Mouse (Mus musculus) embryonic facial prominence, embryonic 11.5 days (tissue): ENCODE measurements at regions not wholly inside any gene's neighbourhood (a gene's known extent, or its start where the extent isn't known, plus 50 kb on each side); places are given as distances from the start of the nearest gene placed in this dataset.
"Not testable (repeated sequence)": the region's sequence is repeated elsewhere in the genome, so short reads cannot be mapped to it uniquely, and the experiment has no call there.

Source experiments
- ATAC-seq: fragments of 200-750 bp; cut with Nextera tagmentation; replicated peaks from 2 replicates; pipeline ENCODE4 v1.8.0; 2017; ENCODE audit warnings: low read depth; ENCODE audit not compliant: insufficient number of reproducible peaks, low FRiP score, low TSS enrichment
- DNase-seq: peaks from one replicate; pipeline ENCODE4 v3.0.0-alpha.2; 2015; ENCODE audit warnings: low spot score
- H3K27ac ChIP-seq: fragments of 300-500 bp; sonication (generic); replicated peaks from 2 replicates; pipeline ENCODE4 v1.5.1; 2014; ENCODE audit warnings: mild to moderate bottlenecking, low read depth, low read length, control low read depth
- H3K27me3 ChIP-seq: fragments of 300-500 bp; sonication (generic); 2 replicates; pipeline ENCODE4 v1.6.1; 2014; ENCODE audit warnings: mild to moderate bottlenecking, low read length, moderate library complexity, mixed read lengths; ENCODE audit not compliant: control insufficient read depth, insufficient read depth
- H3K36me3 ChIP-seq: fragments of 300-500 bp; sonication (generic); replicated peaks from 2 replicates; pipeline ENCODE4 v1.6.1; 2014; ENCODE audit warnings: low read depth, mild to moderate bottlenecking, low read length, moderate library complexity, mixed read lengths; ENCODE audit not compliant: control insufficient read depth, insufficient read depth
- H3K4me1 ChIP-seq: fragments of 300-500 bp; sonication (generic); 2 replicates; pipeline ENCODE4 v1.6.1; 2014; ENCODE audit warnings: low read length, mixed read lengths; ENCODE audit not compliant: control insufficient read depth, insufficient read depth
- H3K4me2 ChIP-seq: fragments of 300-500 bp; sonication (generic); 2 replicates; pipeline ENCODE4 v1.6.1; 2014; ENCODE audit warnings: low read depth, mild to moderate bottlenecking, control low read depth, low read length, moderate library complexity
- H3K4me3 ChIP-seq: fragments of 300-500 bp; sonication (generic); 2 replicates; pipeline ENCODE4 v1.5.1; 2014; ENCODE audit warnings: low read depth, low read length, control low read depth
- H3K9ac ChIP-seq: fragments of 300-500 bp; sonication (generic); replicated peaks from 2 replicates; pipeline ENCODE4 v1.6.1; 2014; ENCODE audit warnings: mild to moderate bottlenecking, control low read depth, low read length
- H3K9me3 ChIP-seq: fragments of 300-500 bp; sonication (generic); replicated peaks from 2 replicates; pipeline ENCODE4 v1.6.1; 2016; ENCODE audit warnings: mild to moderate bottlenecking, low read length, inconsistent platforms, mixed read lengths; ENCODE audit not compliant: control insufficient read depth
- WGBS: fragments of 180-500 bp; shearing (Covaris S2); extraction: QIAGEN DNeasy Blood & Tissue Kit; methylation state at CpG from one replicate; pipeline ENCODE4 v1.1.7; 2014; 5-methylcytosine and 5-hydroxymethylcytosine counted together

DNA sequence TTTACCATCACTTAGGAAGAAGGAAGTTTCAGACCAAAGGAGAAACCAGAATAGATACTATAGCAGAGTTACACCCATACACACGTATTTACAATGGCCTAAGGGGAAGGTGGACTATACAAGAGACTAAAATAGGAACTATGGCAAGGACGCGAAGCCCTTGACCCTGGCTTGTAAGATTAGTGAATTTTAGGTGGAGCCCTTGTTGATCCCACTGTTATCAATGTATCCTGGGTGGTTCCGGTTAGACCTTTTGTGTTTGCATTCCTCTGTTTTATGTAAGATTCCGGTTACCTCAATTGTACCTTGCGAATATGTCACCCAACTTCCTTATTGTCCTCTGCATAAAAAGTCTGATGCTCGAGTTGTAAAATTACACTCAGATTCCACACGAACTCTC is 141.3 kb downstream of the Tpbg start:
- not testable (repeated sequence) for ATAC-seq, H3K4me3 ChIP-seq, H3K4me1 ChIP-seq, DNase-seq, H3K9ac ChIP-seq, H3K27me3 ChIP-seq, H3K4me2 ChIP-seq, H3K9me3 ChIP-seq, H3K27ac ChIP-seq, H3K36me3 ChIP-seq
- 88% methylated on average over 6 of the region's 8 CpGs for WGBS

DNA sequence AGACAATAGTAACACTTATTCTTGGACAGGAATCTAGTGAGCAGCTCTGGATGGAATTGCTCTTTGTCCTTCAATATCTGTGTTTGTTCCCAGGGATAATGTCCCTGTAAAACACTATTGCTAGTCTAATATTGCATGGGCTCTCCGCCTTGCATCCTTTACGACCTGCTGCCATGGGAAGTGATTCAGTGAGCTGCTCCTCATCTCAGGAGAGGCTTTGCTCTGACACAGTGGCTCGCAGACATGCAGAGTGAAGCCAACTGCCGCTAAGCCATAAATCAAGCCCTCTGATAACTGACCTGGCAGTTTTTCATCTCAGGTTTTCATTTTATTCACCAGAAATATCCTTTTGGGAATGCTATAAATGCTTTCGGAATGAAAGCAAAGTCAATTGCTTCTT is 143.5 kb downstream of the Tpbg start:
- ATAC-seq (no peak), DNase-seq (no peak)
- Histone ChIP-seq H3K9ac (no peak overlapping the region), H3K27me3 (no peaks in the 10 kb centered on the region), H3K9me3 (no peaks in the 10 kb centered on the region), H3K36me3 (no peaks in the 10 kb centered on the region), H3K4me1 (no peaks in the 10 kb centered on the region), H3K27ac (no peak overlapping the region), H3K4me2 (no peak overlapping the region), H3K4me3 (no peak overlapping the region)
- 78% methylated on average over 5 of the region's 5 CpGs for WGBS

DNA sequence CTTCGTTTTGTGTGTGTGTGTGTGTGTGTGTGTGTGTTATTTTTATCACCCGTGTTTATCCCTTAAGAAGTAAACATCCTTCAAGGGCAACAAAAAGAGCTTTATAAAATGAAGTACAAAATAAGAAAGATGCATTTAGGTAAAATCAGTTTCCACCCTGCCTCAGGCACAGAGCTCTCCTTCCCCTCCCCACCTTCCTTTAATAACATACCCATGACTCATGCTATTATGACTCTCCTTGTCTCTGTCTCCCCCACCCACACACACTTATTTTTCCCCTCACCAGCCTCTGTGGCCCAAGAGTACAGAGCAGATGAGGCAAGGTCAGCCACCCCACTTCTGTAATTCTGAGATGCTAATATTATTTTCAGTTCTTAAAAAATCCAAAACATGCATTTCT is 144.0 kb downstream of the Tpbg start:
- ATAC-seq (no peak), DNase-seq (no peak)
- 73% methylated on average over 2 of the region's 2 CpGs for WGBS
- no peak overlapping the region for H3K27ac ChIP-seq
- H3K36me3 ChIP-seq: no peaks in the 10 kb centered on the region
- H3K27me3 ChIP-seq: no peaks in the 10 kb centered on the region
- no peaks in the 10 kb centered on the region for H3K4me1 ChIP-seq
- H3K9ac ChIP-seq: no peak overlapping the region
- H3K4me2 ChIP-seq: no peak overlapping the region
- H3K9me3 ChIP-seq: no peaks in the 10 kb centered on the region
- H3K4me3 ChIP-seq: no peak overlapping the region

DNA sequence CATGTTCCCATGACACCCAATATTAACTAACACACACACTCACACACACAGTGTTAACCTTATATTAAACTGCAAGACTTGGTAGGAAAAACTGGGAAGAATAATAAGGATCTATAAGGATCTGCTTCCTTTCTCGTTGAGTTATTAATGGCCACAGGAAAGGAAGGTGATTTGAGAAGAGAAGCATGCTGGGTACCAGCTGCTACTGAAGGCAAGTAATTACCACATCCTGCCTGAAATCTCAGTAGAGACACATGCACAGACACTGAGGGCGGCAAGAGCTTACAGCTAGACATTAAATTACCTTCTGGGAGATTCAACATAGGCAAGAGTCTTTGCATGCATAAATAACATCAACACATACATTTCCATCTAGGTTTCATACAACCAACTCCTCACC is 160.8 kb downstream of the Tpbg start:
- Histone ChIP-seq H3K27me3 (no peaks in the 10 kb centered on the region), H3K9me3 (no peaks in the 10 kb centered on the region), H3K36me3 (no peaks in the 10 kb centered on the region), H3K4me3 (no peak overlapping the region), H3K4me1 (no peaks in the 10 kb centered on the region), H3K9ac (no peak overlapping the region), H3K27ac (no peak overlapping the region), H3K4me2 (no peak overlapping the region)
- WGBS: 66% methylated on average over 2 of the region's 2 CpGs
- ATAC-seq: no peak
- no peak for DNase-seq

DNA sequence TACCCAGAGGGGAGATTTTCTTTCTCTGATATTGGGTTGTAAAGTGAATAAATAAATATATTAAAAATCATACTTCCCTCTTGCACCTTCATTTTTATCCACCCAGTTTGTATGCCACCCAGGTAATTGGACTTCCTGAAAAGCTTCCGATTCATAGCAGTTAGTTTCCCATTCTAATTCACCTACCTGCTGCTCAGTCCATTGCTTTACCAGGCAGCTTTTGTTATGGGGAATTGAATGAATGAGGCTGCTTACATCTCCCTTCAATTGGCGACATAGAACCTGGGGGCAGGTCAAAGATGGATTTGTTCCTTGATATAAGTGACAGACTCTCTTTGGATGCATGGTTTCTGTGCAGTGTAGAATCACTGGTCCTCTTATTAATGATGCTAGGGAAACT is 169.5 kb downstream of the Tpbg start:
- no peaks in the 10 kb centered on the region for H3K27me3 ChIP-seq
- H3K36me3 ChIP-seq: no peaks in the 10 kb centered on the region
- DNase-seq (no peak), ATAC-seq (no peak)
- no peak overlapping the region for H3K4me2 ChIP-seq
- no peak overlapping the region for H3K4me3 ChIP-seq
- 74% methylated on average over 2 of the region's 2 CpGs for WGBS
- H3K9me3 ChIP-seq: no peaks in the 10 kb centered on the region
- no peak overlapping the region for H3K27ac ChIP-seq
- H3K4me1 ChIP-seq: no peaks in the 10 kb centered on the region
- no peak overlapping the region for H3K9ac ChIP-seq

DNA sequence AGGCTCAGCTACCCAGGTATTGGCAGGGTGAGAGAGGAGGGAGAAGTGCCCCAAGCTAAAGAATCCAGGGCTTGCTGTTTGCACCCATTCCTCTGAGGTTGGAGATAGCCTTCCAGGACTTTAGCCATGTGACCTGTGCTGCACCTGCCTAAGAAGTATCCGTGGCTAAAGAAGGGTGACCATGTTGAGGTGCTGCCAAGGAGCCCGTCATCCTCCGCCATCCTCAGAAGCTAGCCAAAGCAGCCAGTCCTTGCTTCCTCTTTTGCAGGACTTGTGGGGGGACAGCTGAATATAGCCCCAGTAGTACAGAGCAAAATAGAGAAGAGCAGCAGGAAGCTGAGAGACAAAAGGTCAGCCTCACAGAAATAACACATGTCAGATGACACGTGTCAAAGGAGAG is 173.7 kb downstream of the Tpbg start:
- DNase-seq: no peak
- Histone ChIP-seq H3K27me3 (no peaks in the 10 kb centered on the region), H3K4me2 (no peak overlapping the region), H3K9me3 (no peaks in the 10 kb centered on the region), H3K4me3 (no peak overlapping the region), H3K27ac (no peak overlapping the region), H3K36me3 (no peaks in the 10 kb centered on the region), H3K4me1 (no peaks in the 10 kb centered on the region), H3K9ac (no peak overlapping the region)
- no peak for ATAC-seq
- 90% methylated on average over 4 of the region's 4 CpGs for WGBS

DNA sequence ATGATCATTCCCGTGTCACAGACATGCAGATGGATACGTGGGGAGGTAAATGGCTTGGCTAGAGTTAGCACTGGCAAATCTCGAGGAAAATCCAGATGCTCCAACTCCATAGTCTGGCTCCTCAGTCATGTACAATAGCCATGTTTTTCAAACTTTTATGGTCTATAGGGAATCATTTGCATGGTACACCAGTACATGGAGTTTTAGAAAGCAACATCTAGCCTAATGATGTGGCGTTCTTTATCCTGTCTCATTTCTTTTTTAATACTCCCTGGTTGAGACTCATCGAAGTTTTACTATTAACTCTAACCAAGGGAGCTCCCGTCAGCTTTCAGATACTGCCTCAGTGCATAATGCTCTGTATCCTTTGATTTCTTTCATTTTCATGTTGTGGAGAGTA is 178.0 kb downstream of the Tpbg start:
- H3K27me3 ChIP-seq: no peaks in the 10 kb centered on the region
- DNase-seq (no peak), ATAC-seq (no peak)
- H3K9me3 ChIP-seq: no peaks in the 10 kb centered on the region
- WGBS: 89% methylated on average over 6 of the region's 6 CpGs
- H3K9ac ChIP-seq: no peak overlapping the region
- no peak overlapping the region for H3K4me3 ChIP-seq
- no peak overlapping the region for H3K4me2 ChIP-seq
- no peaks in the 10 kb centered on the region for H3K36me3 ChIP-seq
- H3K27ac ChIP-seq: no peak overlapping the region
- no peaks in the 10 kb centered on the region for H3K4me1 ChIP-seq

DNA sequence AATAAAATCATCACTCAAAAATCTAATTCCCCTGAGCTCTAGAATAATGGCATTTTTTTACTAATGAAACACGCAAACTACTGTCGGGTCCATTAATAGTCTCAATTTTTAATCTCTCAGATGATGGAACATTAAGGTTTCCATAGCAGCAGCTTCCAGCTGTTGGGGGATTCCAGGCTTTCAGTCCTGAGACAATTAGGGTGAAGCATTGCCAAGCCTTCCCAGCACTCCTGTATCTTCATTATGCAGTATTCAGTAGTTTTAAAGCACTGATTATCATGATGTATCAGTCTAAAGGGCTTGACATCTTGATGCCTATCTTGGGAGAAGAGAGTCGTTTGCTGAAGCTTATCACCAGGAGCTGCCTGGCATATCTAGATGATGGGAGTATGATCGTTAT is 178.6 kb downstream of the Tpbg start:
- no peak overlapping the region for H3K4me3 ChIP-seq
- ATAC-seq (no peak), DNase-seq (no peak)
- H3K4me2 ChIP-seq: no peak overlapping the region
- H3K9ac ChIP-seq: no peak overlapping the region
- no peaks in the 10 kb centered on the region for H3K9me3 ChIP-seq
- H3K4me1 ChIP-seq: no peaks in the 10 kb centered on the region
- H3K27ac ChIP-seq: no peak overlapping the region
- no peaks in the 10 kb centered on the region for H3K27me3 ChIP-seq
- 80% methylated on average over 4 of the region's 4 CpGs for WGBS
- no peaks in the 10 kb centered on the region for H3K36me3 ChIP-seq

DNA sequence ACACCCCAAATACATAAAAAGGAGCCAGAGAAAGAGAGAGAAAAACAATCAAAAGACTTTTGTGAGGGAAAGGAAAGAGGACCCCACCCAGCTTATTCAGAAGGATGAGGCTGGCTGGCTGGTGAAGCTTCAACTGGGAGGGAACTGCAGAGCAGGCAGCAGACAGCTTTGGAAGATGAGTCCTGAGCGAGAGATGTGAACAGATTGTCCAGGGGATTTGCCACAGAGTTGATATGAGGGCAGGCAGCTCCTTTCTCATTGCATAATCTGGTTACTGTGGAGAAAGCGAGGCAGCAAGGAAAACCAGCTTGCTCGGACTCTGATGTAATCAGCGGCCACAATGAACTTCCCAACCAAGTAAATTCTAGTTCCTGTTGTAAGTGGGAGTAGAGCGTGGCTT is 188.6 kb downstream of the Tpbg start:
- no peaks in the 10 kb centered on the region for H3K4me1 ChIP-seq
- H3K36me3 ChIP-seq: no peaks in the 10 kb centered on the region
- no peak overlapping the region for H3K4me2 ChIP-seq
- H3K9ac ChIP-seq: no peak overlapping the region
- 67% methylated on average over 5 of the region's 5 CpGs for WGBS
- H3K27me3 ChIP-seq: no peaks in the 10 kb centered on the region
- DNase-seq (no peak), ATAC-seq (no peak)
- H3K9me3 ChIP-seq: no peaks in the 10 kb centered on the region
- no peak overlapping the region for H3K27ac ChIP-seq
- no peak overlapping the region for H3K4me3 ChIP-seq
